Mouse (Mus musculus) embryonic facial prominence, embryonic 13.5 days (tissue): Measurements from ENCODE around the gene Rgl2. TPM values are rescaled to one million over a fixed set of nuclear protein-coding genes. Genes with fewer than 3 reads are reported as not detected.
"Not testable (repeated sequence)": the region's sequence is repeated elsewhere in the genome, so short reads cannot be mapped to it uniquely, and the experiment has no call there.

Experiments used
- ATAC-seq: fragments of 200-750 bp; cut with Nextera tagmentation; 2 replicates; pipeline ENCODE4 v1.8.0; 2017; ENCODE audit warnings: low read depth; ENCODE audit not compliant: insufficient number of reproducible peaks, insufficient read depth, low FRiP score, low TSS enrichment
- H3K27ac ChIP-seq: fragments of 300-500 bp; sonication (generic); 2 replicates; pipeline ENCODE4 v1.5.1; 2015; ENCODE audit warnings: moderate library complexity, mild to moderate bottlenecking, inconsistent platforms
- H3K27me3 ChIP-seq: fragments of 300-500 bp; sonication (generic); 2 replicates; pipeline ENCODE4 v1.6.1; 2015; ENCODE audit warnings: mild to moderate bottlenecking, inconsistent platforms
- H3K36me3 ChIP-seq: fragments of 300-500 bp; sonication (generic); 2 replicates; pipeline ENCODE4 v1.6.1; 2015; ENCODE audit warnings: mild to moderate bottlenecking, inconsistent platforms
- H3K4me1 ChIP-seq: fragments of 300-500 bp; sonication (generic); 2 replicates; pipeline ENCODE4 v1.6.1; 2015; ENCODE audit warnings: inconsistent platforms
- H3K4me2 ChIP-seq: fragments of 300-500 bp; sonication (generic); 2 replicates; pipeline ENCODE4 v1.6.1; 2015; ENCODE audit warnings: moderate library complexity, mild to moderate bottlenecking, inconsistent platforms
- H3K4me3 ChIP-seq: fragments of 300-500 bp; sonication (generic); 2 replicates; pipeline ENCODE4 v1.5.1; 2015; ENCODE audit warnings: mild to moderate bottlenecking, inconsistent platforms
- H3K9ac ChIP-seq: fragments of 300-500 bp; sonication (generic); 2 replicates; pipeline ENCODE4 v1.6.1; 2015; ENCODE audit warnings: mild to moderate bottlenecking, inconsistent platforms
- H3K9me3 ChIP-seq: fragments of 300-500 bp; sonication (generic); 2 replicates; pipeline ENCODE4 v1.6.1; 2016; ENCODE audit warnings: inconsistent platforms
- WGBS: fragments of 180-500 bp; shearing (Covaris S2); methylation state at CpG from one replicate; pipeline ENCODE4 v1.1.7; 2015; ENCODE audit warnings: mixed read lengths; 5-methylcytosine and 5-hydroxymethylcytosine counted together
- polyA plus RNA-seq: library from polyadenylated mRNA; unstranded; fragments of >200 nt; fragmentation: Nextera tagmentation; extraction: Ambion mirVana; gene quantifications from 2 replicates; pipeline ENCODE4 v1.2.1, GENCODE M21; 2015

The Rgl2 gene
- polyA plus RNA-seq, 1 experiment from 2014 or later: 61.2 TPM

GRCm38 (mm10) chr17:33943454-33943853, 14.1 kb downstream of the Rgl2 start:
- Histone ChIP-seq H3K4me3 (no peak overlapping the region), H3K4me1 (peaks cover 23% of the 10 kb centered on the region), H3K27me3 (no peaks in the 10 kb centered on the region), H3K9me3 (no peaks in the 10 kb centered on the region), H3K36me3 (peaks cover 63% of the 10 kb centered on the region), H3K9ac (no peak overlapping the region), H3K27ac (no peak overlapping the region), H3K4me2 (no peak overlapping the region)
- no peak for ATAC-seq
- WGBS: 93% methylated on average over 15 of the region's 15 CpGs

- Histone ChIP-seq H3K27me3 (no peaks in the 10 kb centered on the region), H3K36me3 (peaks cover 78% of the 10 kb centered on the region), H3K4me3 (no peak overlapping the region), H3K9me3 (no peaks in the 10 kb centered on the region), H3K4me1 (peaks cover 33% of the 10 kb centered on the region), H3K9ac (no peak overlapping the region), H3K27ac (no peak overlapping the region), H3K4me2 (no peak overlapping the region)
- ATAC-seq: no peak
- 92% methylated on average over 10 of the region's 10 CpGs for WGBS
Measured at GRCm38 (mm10) chr17:33947430-33948089, 18.2 kb downstream of the Rgl2 start.

- Histone ChIP-seq H3K4me2 (no peak overlapping the region), H3K27me3 (no peaks in the 10 kb centered on the region), H3K4me3 (no peak overlapping the region), H3K9ac (no peak overlapping the region), H3K27ac (no peak overlapping the region), H3K9me3 (no peaks in the 10 kb centered on the region), H3K4me1 (peaks cover 40% of the 10 kb centered on the region), H3K36me3 (peaks cover 79% of the 10 kb centered on the region)
- ATAC-seq: no peak
- 87% methylated on average over 22 of the region's 22 CpGs for WGBS
Measured at GRCm38 (mm10) chr17:33948090-33948904, 19.0 kb downstream of the Rgl2 start.

GRCm38 (mm10) chr17:33948905-33949537, 19.7 kb downstream of the Rgl2 start:
- H3K27ac ChIP-seq: no peak overlapping the region
- no peak overlapping the region for H3K4me3 ChIP-seq
- ATAC-seq: no peak
- H3K9ac ChIP-seq: no peak overlapping the region; the same call in 1 of the 2 replicates
- no peaks in the 10 kb centered on the region for H3K27me3 ChIP-seq
- peaks cover 47% of the 10 kb centered on the region for H3K4me1 ChIP-seq
- H3K36me3 ChIP-seq: peaks cover 79% of the 10 kb centered on the region
- WGBS: 91% methylated on average over 19 of the region's 19 CpGs
- H3K4me2 ChIP-seq: peak overlapping the region; percentile 98; the same call in 1 of the 2 replicates
- no peaks in the 10 kb centered on the region for H3K9me3 ChIP-seq

- Histone ChIP-seq H3K9me3 (no peaks in the 10 kb centered on the region), H3K36me3 (peaks cover 72% of the 10 kb centered on the region), H3K4me3 (peak overlapping the region; percentile 52), H3K4me1 (peaks cover 54% of the 10 kb centered on the region), H3K27me3 (no peaks in the 10 kb centered on the region), H3K9ac (peak overlapping the region; percentile 75), H3K4me2 (peak overlapping the region; percentile 98), H3K27ac (peak overlapping the region; percentile 94)
- 68% methylated on average over 10 of the region's 10 CpGs for WGBS
- no peak for ATAC-seq
Measured at GRCm38 (mm10) chr17:33950131-33950625, 20.8 kb downstream of the Rgl2 start.

GRCm38 (mm10) chr17:33951021-33951946, 21.9 kb downstream of the Rgl2 start, which contains the start of gene B3galt4:
Gene B3galt4 (minus strand): TSS chr17:33951488.
- peak; percentile 73 for ATAC-seq
- peak within 1 kb of the TSS; percentile 75 for H3K9ac ChIP-seq
- no peaks in the 10 kb centered on the region for H3K9me3 ChIP-seq
- peak within 1 kb of the TSS; percentile 98 for H3K4me2 ChIP-seq
- no peaks in the 10 kb centered on the region for H3K27me3 ChIP-seq
- H3K27ac ChIP-seq: peak within 1 kb of the TSS; percentile 94
- H3K36me3 ChIP-seq: peaks cover 61% of the 10 kb centered on the region
- under 1% methylated on average over 45 of the region's 45 CpGs for WGBS
- H3K4me1 ChIP-seq: peaks cover 55% of the 10 kb centered on the region
- H3K4me3 ChIP-seq: peak within 1 kb of the TSS; percentile 52

GRCm38 (mm10) chr17:33952015-33952414, 22.7 kb downstream of the Rgl2 start:
- H3K27me3 ChIP-seq, ATAC-seq, H3K9me3 ChIP-seq: not testable (repeated sequence)
- Histone ChIP-seq H3K4me2 (peak overlapping the region; percentile 98), H3K27ac (peak overlapping the region; percentile 94; the same call in 1 of the 2 replicates), H3K36me3 (peaks cover 56% of the 10 kb centered on the region), H3K4me1 (peaks cover 62% of the 10 kb centered on the region), H3K9ac (peak overlapping the region; percentile 75), H3K4me3 (peak overlapping the region; percentile 52)
- WGBS: 79% methylated on average over 13 of the region's 13 CpGs

- H3K9me3 ChIP-seq: no peaks in the 10 kb centered on the region
- WGBS: 83% methylated on average over 4 of the region's 4 CpGs
- no peak for ATAC-seq
- H3K27me3 ChIP-seq: no peaks in the 10 kb centered on the region
- H3K9ac ChIP-seq: peak overlapping the region; percentile 98
- 0 out of 2 replicates have a peak overlapping the region, but pooled peaks have one; percentile 1 for H3K4me3 ChIP-seq
- peaks cover 52% of the 10 kb centered on the region for H3K36me3 ChIP-seq
- 0 out of 2 replicates have a peak overlapping the region, but pooled peaks have one; percentile 5 for H3K27ac ChIP-seq
- peak overlapping the region; percentile 98 for H3K4me2 ChIP-seq
- peaks cover 67% of the 10 kb centered on the region for H3K4me1 ChIP-seq
Measured at GRCm38 (mm10) chr17:33952879-33953278, 23.5 kb downstream of the Rgl2 start.

- Histone ChIP-seq H3K27ac (0 out of 2 replicates have a peak overlapping the region, but pooled peaks have one; percentile 5), H3K9ac (peak overlapping the region; percentile 98), H3K4me1 (peaks cover 67% of the 10 kb centered on the region), H3K27me3 (no peaks in the 10 kb centered on the region), H3K4me3 (peak overlapping the region; percentile 81; the same call in 1 of the 2 replicates), H3K9me3 (no peaks in the 10 kb centered on the region), H3K4me2 (peak overlapping the region; percentile 98), H3K36me3 (peaks cover 51% of the 10 kb centered on the region)
- WGBS: 88% methylated on average over 3 of the region's 3 CpGs
- no peak for ATAC-seq
Measured at GRCm38 (mm10) chr17:33953310-33953709, 24.0 kb downstream of the Rgl2 start.

GRCm38 (mm10) chr17:33953961-33954565, 24.7 kb downstream of the Rgl2 start:
- no peak for ATAC-seq
- WGBS: 33% methylated on average over 5 of the region's 5 CpGs
- peak overlapping the region; percentile 98 for H3K4me2 ChIP-seq
- no peaks in the 10 kb centered on the region for H3K27me3 ChIP-seq
- H3K4me3 ChIP-seq: peak overlapping the region; percentile 81
- peak overlapping the region; percentile 98 for H3K9ac ChIP-seq
- peaks cover 67% of the 10 kb centered on the region for H3K4me1 ChIP-seq
- no peaks in the 10 kb centered on the region for H3K9me3 ChIP-seq
- H3K27ac ChIP-seq: peak overlapping the region; percentile 93
- peaks cover 51% of the 10 kb centered on the region for H3K36me3 ChIP-seq
